Mouse (Mus musculus) lung, postnatal 0 days (tissue): Measurements from ENCODE around the gene Gm43638.

ENCODE experiments used
- CTCF ChIP-seq: IDR thresholded peaks from 2 replicates; pipeline ENCODE4 v1.5.1; 2016; ENCODE audit warnings: antibody characterized with exemption, mild to moderate bottlenecking
- EP300 ChIP-seq: IDR thresholded peaks from 2 replicates; pipeline ENCODE4 v1.6.1; 2016; ENCODE audit warnings: antibody characterized with exemption, mild to moderate bottlenecking, control low read depth

GRCm38 (mm10) chr5:87482160-87482559, 4.4 kb downstream of the Gm43638 start, which contains the start of gene Ugt2a2:
- TF ChIP-seq CTCF (no peak), EP300 (no peak)
